Mouse (Mus musculus) midbrain, postnatal 0 days (tissue): ENCODE measurements around the gene Zdhhc1. TPM values are rescaled to one million over a fixed set of nuclear protein-coding genes. Genes with fewer than 3 reads are reported as not detected.

Experiments
- ATAC-seq: fragments of 200-750 bp; cut with Nextera tagmentation; 2 replicates; pipeline ENCODE4 v1.8.0; 2017; ENCODE audit warnings: moderate number of reproducible peaks, mild to moderate bottlenecking, moderate TSS enrichment, moderate library complexity; ENCODE audit not compliant: low FRiP score
- DNase-seq: peaks from one replicate; pipeline ENCODE4 v3.0.0-alpha.2; 2015; ENCODE audit warnings: low spot score
- H3K27ac ChIP-seq: fragments of 300-500 bp; sonication (generic); 2 replicates; pipeline ENCODE4 v1.5.1; 2014; ENCODE audit warnings: low read depth, mild to moderate bottlenecking, low read length, mixed read lengths
- H3K27me3 ChIP-seq: fragments of 300-500 bp; sonication (generic); 2 replicates; pipeline ENCODE4 v1.6.1; 2014; ENCODE audit warnings: low read length, control low read depth, mixed read lengths; ENCODE audit not compliant: insufficient read depth
- H3K36me3 ChIP-seq: fragments of 300-500 bp; sonication (generic); 2 replicates; pipeline ENCODE4 v1.6.1; 2014; ENCODE audit warnings: low read length, control low read depth, mixed read lengths; ENCODE audit not compliant: insufficient read depth
- H3K4me1 ChIP-seq: fragments of 300-500 bp; sonication (generic); 2 replicates; pipeline ENCODE4 v1.6.1; 2014; ENCODE audit warnings: mild to moderate bottlenecking, control low read depth, antibody characterized with exemption, low read length, mixed read lengths; ENCODE audit not compliant: insufficient read depth
- H3K4me2 ChIP-seq: fragments of 300-500 bp; sonication (generic); 2 replicates; pipeline ENCODE4 v1.6.1; 2014; ENCODE audit warnings: low read depth, mild to moderate bottlenecking, low read length, mixed read lengths; ENCODE audit not compliant: poor library complexity, severe bottlenecking
- H3K4me3 ChIP-seq: fragments of 300-500 bp; sonication (generic); 2 replicates; pipeline ENCODE4 v1.5.1; 2014; ENCODE audit warnings: low read depth, mild to moderate bottlenecking, low read length, moderate library complexity
- H3K9ac ChIP-seq: fragments of 300-500 bp; sonication (generic); replicated peaks from 2 replicates; pipeline ENCODE4 v1.6.1; 2014; ENCODE audit warnings: mild to moderate bottlenecking, low read length, moderate library complexity, mixed read lengths; ENCODE audit not compliant: poor library complexity, severe bottlenecking
- H3K9me3 ChIP-seq: fragments of 300-500 bp; sonication (generic); 2 replicates; pipeline ENCODE4 v1.6.1; 2016; ENCODE audit warnings: low read length, control low read depth
- CTCF ChIP-seq: IDR thresholded peaks from 2 replicates; pipeline ENCODE4 v1.5.1; 2016; ENCODE audit warnings: antibody characterized with exemption, mild to moderate bottlenecking
- WGBS: fragments of 180-500 bp; shearing (Covaris S2); extraction: QIAGEN DNeasy Blood & Tissue Kit; methylation state at CpG from one replicate; pipeline ENCODE4 v1.1.7; 2014; 5-methylcytosine and 5-hydroxymethylcytosine counted together
- polyA plus RNA-seq: library from polyadenylated mRNA; unstranded; fragments of >200 nt; fragmentation: Nextera tagmentation; extraction: Ambion mirVana; gene quantifications from 2 replicates; pipeline ENCODE4 v1.2.1, GENCODE M21; 2015
- total RNA-seq: library from RNA; depleted of rRNA; stranded (reverse); fragments of >200 nt; gene quantifications from 2 replicates; pipeline ENCODE4 v1.2.3, GENCODE M21; 2014

The Zdhhc1 gene
- total and polyA plus RNA-seq, 2 experiments from 2014 or later = 27.9 to 47.2 TPM

DNA sequence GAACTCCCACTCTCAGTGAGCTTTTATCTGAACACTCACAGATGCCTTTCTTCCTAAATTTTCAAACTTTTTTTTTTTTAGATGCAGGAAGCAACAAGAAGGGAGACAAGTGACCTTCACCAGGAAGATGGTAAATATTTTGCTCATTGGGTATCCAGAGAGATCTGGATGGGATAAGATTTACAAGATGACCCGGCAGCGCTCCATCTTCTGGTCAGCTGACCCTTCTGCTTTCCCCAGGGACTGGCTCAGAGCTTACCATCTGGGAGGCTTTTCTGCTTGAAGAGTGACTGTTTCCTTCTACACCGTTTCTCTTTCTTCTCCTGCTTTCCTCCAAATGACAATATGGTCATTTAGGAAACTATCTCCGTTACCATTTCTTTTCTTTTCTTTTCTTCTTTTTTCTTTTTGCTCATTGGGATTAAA, 50.6 kb downstream of the Zdhhc1 start:
- no peak for ATAC-seq

DNA sequence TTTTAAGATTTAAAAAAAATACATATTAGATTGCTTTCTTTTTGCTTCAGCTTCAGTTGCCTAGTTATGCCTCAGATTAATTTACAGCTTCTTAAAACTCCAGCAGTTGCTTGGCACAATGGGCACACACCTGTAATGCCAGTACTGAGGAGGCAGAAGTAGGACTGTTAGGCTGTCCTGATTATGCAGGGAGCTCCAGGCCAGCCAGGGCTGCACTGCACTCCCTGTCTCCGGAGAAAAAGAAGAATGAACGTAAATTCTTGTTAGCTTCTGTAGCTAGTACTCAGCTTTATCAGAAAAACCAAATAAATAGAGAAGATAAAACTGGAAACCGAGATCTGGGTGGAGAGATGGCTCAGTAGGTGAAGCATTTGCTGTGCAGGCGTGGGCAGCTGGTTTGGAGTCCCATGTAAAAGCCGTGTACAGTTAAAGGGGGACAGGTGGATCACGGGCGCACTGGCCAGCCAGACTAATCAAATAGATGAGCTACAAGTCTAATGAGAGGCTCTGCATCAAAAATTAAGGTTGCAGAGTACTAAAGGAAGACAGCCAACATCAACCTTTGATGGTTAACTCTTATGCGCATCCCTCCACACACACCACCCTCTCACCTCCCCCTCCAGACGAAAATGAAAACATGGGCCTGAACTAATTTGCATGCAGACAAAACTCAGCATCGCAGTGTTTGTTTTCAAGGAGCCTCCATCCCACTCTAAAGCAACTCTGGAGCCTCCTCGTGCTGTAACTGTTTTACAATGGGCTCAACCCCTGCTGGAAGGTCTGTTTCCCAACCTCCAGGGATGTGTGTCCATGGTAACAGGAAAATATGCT, 51.2 kb downstream of the Zdhhc1 start:
- 11% methylated on average over 11 of the region's 11 CpGs for WGBS
- Histone ChIP-seq H3K27me3 (no peaks in the 10 kb centered on the region), H3K4me3 (no peak overlapping the region), H3K4me2 (peak overlapping the region; percentile 9; the same call in 1 of the 2 replicates), H3K36me3 (no peaks in the 10 kb centered on the region), H3K4me1 (peaks cover 10% of the 10 kb centered on the region), H3K27ac (no peak overlapping the region), H3K9me3 (no peaks in the 10 kb centered on the region), H3K9ac (no peak overlapping the region)
- DNase-seq = peak; percentile 80
- TF ChIP-seq CTCF = no peak
- no peak for ATAC-seq

More for the DNA sequence above, 50.6 kb downstream of the Zdhhc1 start:
- H3K4me1 ChIP-seq = peaks cover 10% of the 10 kb centered on the region
- no peak overlapping the region for H3K27ac ChIP-seq
- WGBS = 10% methylated on average over 4 of the region's 4 CpGs
- no peak for TF ChIP-seq CTCF
- peak; percentile 81 for DNase-seq
- no peaks in the 10 kb centered on the region for H3K27me3 ChIP-seq
- H3K9ac ChIP-seq = no peak overlapping the region
- H3K4me2 ChIP-seq = peak overlapping the region; percentile 9; the same call in 1 of the 2 replicates
- H3K4me3 ChIP-seq = no peak overlapping the region
- H3K9me3 ChIP-seq = no peaks in the 10 kb centered on the region
- H3K36me3 ChIP-seq = no peaks in the 10 kb centered on the region

DNA sequence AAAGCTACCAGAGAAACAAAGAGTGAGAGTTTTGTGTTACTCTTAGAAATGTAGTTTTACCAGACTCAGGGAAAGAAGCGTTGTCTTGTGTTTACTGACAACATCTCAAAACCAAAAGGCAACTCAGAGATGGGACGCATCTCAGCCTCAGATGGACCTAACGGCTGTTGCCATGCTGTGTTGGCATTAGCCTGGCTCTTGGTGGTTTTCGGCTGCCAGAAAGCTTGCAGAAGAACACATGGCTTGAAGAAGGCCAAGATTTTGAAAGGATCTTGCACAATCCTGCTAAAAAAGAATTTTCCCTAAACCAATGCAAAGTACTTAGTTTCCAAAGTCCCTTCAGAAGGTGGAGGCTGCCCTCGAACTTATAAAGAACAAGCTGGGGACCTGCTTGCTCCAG, 54.0 kb downstream of the Zdhhc1 start:
- no peak overlapping the region for H3K4me3 ChIP-seq
- no peak overlapping the region for H3K27ac ChIP-seq
- 95% methylated on average over 5 of the region's 5 CpGs for WGBS
- peaks cover 10% of the 10 kb centered on the region for H3K4me1 ChIP-seq
- no peak for TF ChIP-seq CTCF
- H3K4me2 ChIP-seq = no peak overlapping the region
- H3K9me3 ChIP-seq = no peaks in the 10 kb centered on the region
- DNase-seq (no peak), ATAC-seq (no peak)
- H3K9ac ChIP-seq = no peak overlapping the region
- no peaks in the 10 kb centered on the region for H3K36me3 ChIP-seq
- H3K27me3 ChIP-seq = no peaks in the 10 kb centered on the region

DNA sequence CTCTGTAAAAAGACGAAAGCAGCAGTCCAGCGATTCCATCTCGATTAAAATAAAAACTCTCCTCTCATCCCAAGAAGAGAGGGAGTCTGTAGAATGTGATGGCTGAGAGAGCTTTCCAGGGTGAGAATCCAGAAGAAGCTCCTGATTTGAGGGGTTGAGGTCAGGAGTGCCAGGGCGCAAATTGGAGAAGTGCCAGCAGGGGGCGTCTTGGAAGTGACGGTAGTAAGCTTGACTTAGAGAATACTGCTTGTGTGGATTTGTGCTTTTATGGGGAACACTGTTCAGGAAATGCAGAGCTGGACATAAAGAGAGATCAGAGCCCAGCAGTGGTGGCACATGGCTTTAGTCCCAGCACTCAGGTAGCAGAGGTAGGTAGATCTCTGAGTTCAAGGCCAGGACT, 55.3 kb downstream of the Zdhhc1 start:
- peak; percentile 46 for DNase-seq
- Histone ChIP-seq H3K4me1 (peaks cover 10% of the 10 kb centered on the region), H3K4me3 (no peak overlapping the region), H3K27ac (no peak overlapping the region), H3K9me3 (no peaks in the 10 kb centered on the region), H3K27me3 (no peaks in the 10 kb centered on the region), H3K4me2 (no peak overlapping the region), H3K36me3 (no peaks in the 10 kb centered on the region), H3K9ac (no peak overlapping the region)
- TF ChIP-seq CTCF = peak; percentile 58
- no peak for ATAC-seq
- WGBS = 6% methylated on average over 6 of the region's 6 CpGs

DNA sequence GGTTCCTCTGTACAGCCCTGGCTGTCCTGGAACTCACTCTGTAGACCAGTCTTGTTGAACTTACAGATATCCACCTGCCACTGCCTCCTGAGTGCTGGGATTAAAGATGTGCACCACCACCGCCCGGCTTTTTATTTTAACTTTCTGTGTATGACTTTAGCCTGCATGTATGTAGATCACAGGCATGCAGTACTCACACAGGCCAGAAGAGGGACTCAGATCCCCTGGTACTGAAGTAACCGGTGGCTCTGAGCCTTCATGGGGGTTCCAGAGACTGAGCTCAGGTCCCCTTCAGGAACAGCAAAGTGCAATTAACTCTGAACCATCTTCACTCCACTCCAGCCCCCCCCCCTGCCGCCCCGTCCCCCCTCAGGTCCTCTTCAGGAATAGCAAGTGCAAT, 57.8 kb downstream of the Zdhhc1 start:
- WGBS = 37% methylated on average over 5 of the region's 5 CpGs

DNA sequence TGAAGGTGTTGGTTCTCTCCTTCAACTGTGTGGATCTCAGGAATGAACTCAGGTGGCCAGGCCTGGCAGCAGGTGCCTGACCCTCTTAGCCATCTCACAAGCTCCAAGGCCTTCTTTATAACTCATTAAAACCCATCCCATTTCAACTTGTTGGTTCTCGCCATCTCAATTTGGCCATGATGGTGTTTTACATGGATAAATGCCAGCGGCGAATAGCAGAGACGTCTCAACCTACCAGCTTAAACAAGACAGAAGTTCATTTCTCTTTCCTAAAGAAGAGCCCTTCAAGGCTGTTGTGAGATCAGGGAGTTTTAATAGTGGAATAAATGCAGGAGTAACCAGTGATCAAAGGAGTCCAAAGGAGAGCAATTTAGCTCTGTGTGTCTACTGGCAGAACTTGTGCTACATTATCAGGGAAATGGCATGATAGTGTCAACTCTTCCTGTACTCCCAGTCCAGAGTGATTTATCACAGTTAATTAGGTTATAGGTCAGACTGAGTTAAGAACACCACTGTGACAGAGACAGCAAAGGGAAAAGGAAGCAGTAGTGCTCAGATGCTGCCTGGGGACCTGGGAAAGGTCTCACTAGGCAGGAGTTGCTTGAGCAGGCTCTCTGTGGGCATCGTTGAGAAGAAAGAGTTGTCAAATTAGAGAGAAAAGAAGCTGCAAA, 59.5 kb downstream of the Zdhhc1 start:
- H3K27me3 ChIP-seq = no peaks in the 10 kb centered on the region
- no peak overlapping the region for H3K4me3 ChIP-seq
- no peaks in the 10 kb centered on the region for H3K36me3 ChIP-seq
- H3K4me2 ChIP-seq = no peak overlapping the region
- no peaks in the 10 kb centered on the region for H3K9me3 ChIP-seq
- DNase-seq (no peak), ATAC-seq (no peak)
- H3K9ac ChIP-seq = no peak overlapping the region
- TF ChIP-seq CTCF = no peak
- H3K4me1 ChIP-seq = peaks cover 7% of the 10 kb centered on the region; the same call in 1 of the 2 replicates
- no peak overlapping the region for H3K27ac ChIP-seq
- 85% methylated on average over 5 of the region's 5 CpGs for WGBS

More for the DNA sequence above, 57.8 kb downstream of the Zdhhc1 start:
- Histone ChIP-seq H3K27ac (no peak overlapping the region), H3K27me3 (no peaks in the 10 kb centered on the region), H3K4me3 (no peak overlapping the region), H3K9ac (no peak overlapping the region), H3K4me1 (no peaks in the 10 kb centered on the region), H3K9me3 (no peaks in the 10 kb centered on the region), H3K36me3 (no peaks in the 10 kb centered on the region), H3K4me2 (no peak overlapping the region)
- ATAC-seq = no peak
- DNase-seq = peak; percentile 54
- peak; percentile 51 for TF ChIP-seq CTCF
